Mouse (Mus musculus) stomach, embryonic 15.5 days (tissue): ENCODE measurements around the gene Tshz2. TPM values are rescaled to one million over a fixed set of nuclear protein-coding genes. Genes with fewer than 3 reads are reported as not detected.

ENCODE experiments used
- ATAC-seq: fragments of 200-750 bp; cut with Nextera tagmentation; 2 replicates; pipeline ENCODE4 v1.8.0; 2017; ENCODE audit warnings: low read depth, moderate number of reproducible peaks, moderate TSS enrichment; ENCODE audit not compliant: insufficient read depth, low FRiP score
- H3K27ac ChIP-seq: fragments of 300-500 bp; sonication (generic); 2 replicates; pipeline ENCODE4 v1.5.1; 2015; ENCODE audit warnings: mild to moderate bottlenecking, inconsistent platforms
- H3K27me3 ChIP-seq: fragments of 300-500 bp; sonication (generic); replicated peaks from 2 replicates; pipeline ENCODE4 v1.6.1; 2015; ENCODE audit warnings: inconsistent platforms
- H3K36me3 ChIP-seq: fragments of 300-500 bp; sonication (generic); 2 replicates; pipeline ENCODE4 v1.6.1; 2015; ENCODE audit warnings: inconsistent platforms
- H3K4me1 ChIP-seq: fragments of 300-500 bp; sonication (generic); 2 replicates; pipeline ENCODE4 v1.6.1; 2015; ENCODE audit warnings: inconsistent platforms
- H3K4me2 ChIP-seq: fragments of 300-500 bp; sonication (generic); 2 replicates; pipeline ENCODE4 v1.6.1; 2015; ENCODE audit warnings: mild to moderate bottlenecking, inconsistent platforms
- H3K4me3 ChIP-seq: fragments of 300-500 bp; sonication (generic); replicated peaks from 2 replicates; pipeline ENCODE4 v1.5.1; 2015; ENCODE audit warnings: inconsistent platforms
- H3K9ac ChIP-seq: fragments of 300-500 bp; sonication (generic); 2 replicates; pipeline ENCODE4 v1.6.1; 2015; ENCODE audit warnings: inconsistent platforms
- H3K9me3 ChIP-seq: fragments of 300-500 bp; sonication (generic); 2 replicates; pipeline ENCODE4 v1.6.1; 2016; ENCODE audit warnings: inconsistent platforms
- WGBS: fragments of 180-500 bp; shearing (Covaris S2); methylation state at CpG from one replicate; pipeline ENCODE4 v1.1.7; 2015; 5-methylcytosine and 5-hydroxymethylcytosine counted together
- polyA plus RNA-seq: library from polyadenylated mRNA; unstranded; fragments of >200 nt; fragmentation: Nextera tagmentation; extraction: Ambion mirVana; gene quantifications from 2 replicates; pipeline ENCODE4 v1.2.1, GENCODE M21; 2015

Tshz2 gene
- polyA plus RNA-seq, 1 experiment from 2014 or later: 15.9 TPM

GRCm38 (mm10) chr2:169802241-169802640, 169.4 kb downstream of the Tshz2 start:
- H3K9me3 ChIP-seq: no peaks in the 10 kb centered on the region
- H3K36me3 ChIP-seq: no peaks in the 10 kb centered on the region
- H3K27ac ChIP-seq: no peak overlapping the region
- H3K4me2 ChIP-seq: no peak overlapping the region
- WGBS: 79% methylated on average over 6 of the region's 6 CpGs
- H3K4me3 ChIP-seq: no peak overlapping the region
- H3K9ac ChIP-seq: no peak overlapping the region
- H3K27me3 ChIP-seq: no peaks in the 10 kb centered on the region
- no peak for ATAC-seq
- no peaks in the 10 kb centered on the region for H3K4me1 ChIP-seq

GRCm38 (mm10) chr2:169804380-169804779, 171.6 kb downstream of the Tshz2 start:
- H3K4me3 ChIP-seq: no peak overlapping the region
- no peaks in the 10 kb centered on the region for H3K27me3 ChIP-seq
- H3K36me3 ChIP-seq: no peaks in the 10 kb centered on the region
- H3K9ac ChIP-seq: no peak overlapping the region
- no peaks in the 10 kb centered on the region for H3K4me1 ChIP-seq
- no peak overlapping the region for H3K4me2 ChIP-seq
- no peak for ATAC-seq
- 60% methylated on average over 5 of the region's 5 CpGs for WGBS
- no peak overlapping the region for H3K27ac ChIP-seq
- H3K9me3 ChIP-seq: no peaks in the 10 kb centered on the region

- Histone ChIP-seq H3K4me3 (no peak overlapping the region), H3K9ac (no peak overlapping the region), H3K27me3 (no peaks in the 10 kb centered on the region), H3K27ac (no peak overlapping the region), H3K36me3 (no peaks in the 10 kb centered on the region), H3K9me3 (no peaks in the 10 kb centered on the region), H3K4me2 (no peak overlapping the region), H3K4me1 (no peaks in the 10 kb centered on the region)
- 87% methylated on average over 12 of the region's 12 CpGs for WGBS
- no peak for ATAC-seq
These were observed 172.7 kb downstream of the Tshz2 start for GRCm38 (mm10) chr2:169805545-169805944.

- no peak overlapping the region for H3K4me3 ChIP-seq
- no peak overlapping the region for H3K27ac ChIP-seq
- no peak overlapping the region for H3K9ac ChIP-seq
- no peak for ATAC-seq
- H3K9me3 ChIP-seq: no peaks in the 10 kb centered on the region
- H3K27me3 ChIP-seq: no peaks in the 10 kb centered on the region
- H3K4me1 ChIP-seq: no peaks in the 10 kb centered on the region
- WGBS: 80% methylated on average over 5 of the region's 5 CpGs
- H3K36me3 ChIP-seq: no peaks in the 10 kb centered on the region
- no peak overlapping the region for H3K4me2 ChIP-seq
These were observed 178.8 kb downstream of the Tshz2 start for GRCm38 (mm10) chr2:169811589-169811988.

GRCm38 (mm10) chr2:169812055-169812454, 179.2 kb downstream of the Tshz2 start:
- Histone ChIP-seq H3K4me1 (no peaks in the 10 kb centered on the region), H3K4me2 (no peak overlapping the region), H3K9ac (no peak overlapping the region), H3K27me3 (no peaks in the 10 kb centered on the region), H3K4me3 (no peak overlapping the region), H3K27ac (no peak overlapping the region), H3K9me3 (no peaks in the 10 kb centered on the region), H3K36me3 (no peaks in the 10 kb centered on the region)
- WGBS: 90% methylated on average over 8 of the region's 8 CpGs
- ATAC-seq: no peak

GRCm38 (mm10) chr2:169812940-169813339, 180.1 kb downstream of the Tshz2 start:
- Histone ChIP-seq H3K4me1 (no peaks in the 10 kb centered on the region), H3K9me3 (no peaks in the 10 kb centered on the region), H3K4me2 (no peak overlapping the region), H3K27ac (no peak overlapping the region), H3K27me3 (no peaks in the 10 kb centered on the region), H3K36me3 (no peaks in the 10 kb centered on the region), H3K9ac (no peak overlapping the region), H3K4me3 (no peak overlapping the region)
- 88% methylated on average over 7 of the region's 7 CpGs for WGBS
- no peak for ATAC-seq

- Histone ChIP-seq H3K27me3 (no peaks in the 10 kb centered on the region), H3K9me3 (no peaks in the 10 kb centered on the region), H3K4me2 (no peak overlapping the region), H3K4me1 (no peaks in the 10 kb centered on the region), H3K9ac (no peak overlapping the region), H3K27ac (no peak overlapping the region), H3K36me3 (no peaks in the 10 kb centered on the region), H3K4me3 (no peak overlapping the region)
- ATAC-seq: no peak
- 78% methylated on average over 3 of the region's 3 CpGs for WGBS
These were observed 181.5 kb downstream of the Tshz2 start for GRCm38 (mm10) chr2:169814351-169814750.

- H3K4me3 ChIP-seq: no peak overlapping the region
- H3K27me3 ChIP-seq: no peaks in the 10 kb centered on the region
- no peak for ATAC-seq
- WGBS: 69% methylated on average over 10 of the region's 10 CpGs
- no peaks in the 10 kb centered on the region for H3K9me3 ChIP-seq
- H3K9ac ChIP-seq: no peak overlapping the region
- H3K4me2 ChIP-seq: no peak overlapping the region
- H3K4me1 ChIP-seq: no peaks in the 10 kb centered on the region
- H3K36me3 ChIP-seq: no peaks in the 10 kb centered on the region
- H3K27ac ChIP-seq: no peak overlapping the region
These were observed 181.9 kb downstream of the Tshz2 start for GRCm38 (mm10) chr2:169814757-169815156.

GRCm38 (mm10) chr2:169821021-169821441, 188.2 kb downstream of the Tshz2 start:
- 88% methylated on average over 9 of the region's 9 CpGs for WGBS
- no peaks in the 10 kb centered on the region for H3K27me3 ChIP-seq

GRCm38 (mm10) chr2:169825908-169826307, 193.1 kb downstream of the Tshz2 start:
- Histone ChIP-seq H3K4me1 (peaks cover 11% of the 10 kb centered on the region; the same call in 1 of the 2 replicates), H3K27ac (peak overlapping the region; percentile 18; the same call in 1 of the 2 replicates), H3K27me3 (no peaks in the 10 kb centered on the region), H3K36me3 (no peaks in the 10 kb centered on the region), H3K9ac (no peak overlapping the region), H3K4me3 (no peak overlapping the region), H3K4me2 (peak overlapping the region; percentile 45), H3K9me3 (no peaks in the 10 kb centered on the region)
- no peak for ATAC-seq
- WGBS: 35% methylated on average over 12 of the region's 12 CpGs

More at GRCm38 (mm10) chr2:169821021-169821441, 188.2 kb downstream of the Tshz2 start:
- no peak overlapping the region for H3K4me2 ChIP-seq
- H3K4me1 ChIP-seq: peaks cover 3% of the 10 kb centered on the region; the same call in 1 of the 2 replicates
- H3K27ac ChIP-seq: no peak overlapping the region
- ATAC-seq: no peak
- H3K9ac ChIP-seq: no peak overlapping the region
- H3K4me3 ChIP-seq: no peak overlapping the region
- no peaks in the 10 kb centered on the region for H3K9me3 ChIP-seq
- H3K36me3 ChIP-seq: no peaks in the 10 kb centered on the region

GRCm38 (mm10) chr2:169826316-169826715, 193.5 kb downstream of the Tshz2 start:
- no peak for ATAC-seq
- Histone ChIP-seq H3K4me3 (no peak overlapping the region), H3K9ac (no peak overlapping the region), H3K4me1 (peaks cover 11% of the 10 kb centered on the region; the same call in 1 of the 2 replicates), H3K27me3 (no peaks in the 10 kb centered on the region), H3K36me3 (no peaks in the 10 kb centered on the region), H3K27ac (peak overlapping the region; percentile 18; the same call in 1 of the 2 replicates), H3K9me3 (no peaks in the 10 kb centered on the region), H3K4me2 (peak overlapping the region; percentile 45)
- 18% methylated on average over 15 of the region's 15 CpGs for WGBS

GRCm38 (mm10) chr2:169826833-169827232, 194.0 kb downstream of the Tshz2 start:
- H3K9ac ChIP-seq: no peak overlapping the region
- no peak for ATAC-seq

GRCm38 (mm10) chr2:169832184-169832583, 199.4 kb downstream of the Tshz2 start:
- Histone ChIP-seq H3K9me3 (no peaks in the 10 kb centered on the region), H3K4me3 (no peak overlapping the region), H3K4me1 (peaks cover 19% of the 10 kb centered on the region), H3K9ac (no peak overlapping the region), H3K27me3 (no peaks in the 10 kb centered on the region), H3K27ac (no peak overlapping the region), H3K4me2 (no peak overlapping the region), H3K36me3 (no peaks in the 10 kb centered on the region)
- no peak for ATAC-seq
- 50% methylated on average over 12 of the region's 12 CpGs for WGBS

More at GRCm38 (mm10) chr2:169826833-169827232, 194.0 kb downstream of the Tshz2 start:
- Histone ChIP-seq H3K9me3 (no peaks in the 10 kb centered on the region), H3K27me3 (no peaks in the 10 kb centered on the region), H3K27ac (no peak overlapping the region; the same call in 1 of the 2 replicates), H3K4me3 (no peak overlapping the region), H3K4me2 (no peak overlapping the region), H3K4me1 (peaks cover 11% of the 10 kb centered on the region; the same call in 1 of the 2 replicates), H3K36me3 (no peaks in the 10 kb centered on the region)
- WGBS: 38% methylated on average over 8 of the region's 8 CpGs
